Mouse (Mus musculus): ENCODE results near the gene Tepsin. TPM values are rescaled to one million over a fixed set of nuclear protein-coding genes. Genes with fewer than 3 reads are reported as not detected.

Tepsin gene
- polyA plus RNA-seq, 1 experiment from 2014 or later: 17.3 TPM

Small RNA genes within 50 kb of the gene (microRNA-seq; reads per million reads assigned to microRNA genes)
- gene Gm25948: not detected

Other genes with a start within 250 kb of the Tepsin start
- 100 TPM in 2 replicates for gene Chmp6, start 185.3 kb downstream of the Tepsin start, polyA plus RNA-seq (2016; fragmentation: Nextera tagmentation; extraction: Ambion mirVana)
- 11.2 and 12.0 TPM in 2 replicates for gene Baiap2, start 156.0 kb downstream of the Tepsin start, polyA plus RNA-seq (2016; fragmentation: Nextera tagmentation; extraction: Ambion mirVana)
- 6.1 and 7.6 TPM in 2 replicates for gene Aatk, start 51.6 kb downstream of the Tepsin start, polyA plus RNA-seq (2016; fragmentation: Nextera tagmentation; extraction: Ambion mirVana)
- gene Cep131, start 11.9 kb downstream of the Tepsin start, polyA plus RNA-seq (2016; fragmentation: Nextera tagmentation; extraction: Ambion mirVana): 48.2 and 51.0 TPM in 2 replicates
- 52.5 and 62.0 TPM in 2 replicates for gene Ndufaf8, start 197 bp upstream of the Tepsin start, polyA plus RNA-seq (2016; fragmentation: Nextera tagmentation; extraction: Ambion mirVana)
- 88.6 and 91.3 TPM in 2 replicates for gene Slc38a10, start 52.6 kb upstream of the Tepsin start, polyA plus RNA-seq (2016; fragmentation: Nextera tagmentation; extraction: Ambion mirVana)
- gene Bahcc1, start 134.2 kb upstream of the Tepsin start, polyA plus RNA-seq (2016; fragmentation: Nextera tagmentation; extraction: Ambion mirVana): 23.5 and 24.0 TPM in 2 replicates
- 2,923 and 2,975 TPM in 2 replicates for gene Actg1, start 249.8 kb upstream of the Tepsin start, polyA plus RNA-seq (2016; fragmentation: Nextera tagmentation; extraction: Ambion mirVana)

Measured in forebrain, embryonic 12.5 days (tissue).